Mouse (Mus musculus) stomach, postnatal 0 days (tissue): ENCODE results near the gene Trpm3. TPM values are rescaled to one million over a fixed set of nuclear protein-coding genes. Genes with fewer than 3 reads are reported as not detected.

Experiments
- ATAC-seq: fragments of 200-750 bp; cut with Nextera tagmentation; 2 replicates; pipeline ENCODE4 v1.8.0; 2017; ENCODE audit not compliant: low FRiP score, low TSS enrichment
- DNase-seq: peaks from one replicate; pipeline ENCODE4 v3.0.0-alpha.2; 2016; ENCODE audit warnings: low spot score
- H3K27ac ChIP-seq: fragments of 300-500 bp; sonication (generic); replicated peaks from 2 replicates; pipeline ENCODE4 v1.5.1; 2014; ENCODE audit warnings: mild to moderate bottlenecking, control low read depth
- H3K27me3 ChIP-seq: fragments of 300-500 bp; sonication (generic); 2 replicates; pipeline ENCODE4 v1.6.1; 2014; ENCODE audit warnings: low read length; ENCODE audit not compliant: control insufficient read depth, insufficient read depth
- H3K36me3 ChIP-seq: fragments of 300-500 bp; sonication (generic); 2 replicates; pipeline ENCODE4 v1.6.1; 2014; ENCODE audit warnings: low read length, mixed read lengths; ENCODE audit not compliant: control insufficient read depth, insufficient read depth
- H3K4me1 ChIP-seq: fragments of 300-500 bp; sonication (generic); replicated peaks from 2 replicates; pipeline ENCODE4 v1.6.1; 2014; ENCODE audit warnings: antibody characterized with exemption; ENCODE audit not compliant: control insufficient read depth, insufficient read depth
- H3K4me2 ChIP-seq: fragments of 300-500 bp; sonication (generic); replicated peaks from 2 replicates; pipeline ENCODE4 v1.6.1; 2014; ENCODE audit warnings: low read depth, mild to moderate bottlenecking, control low read depth, moderate library complexity
- H3K4me3 ChIP-seq: fragments of 300-500 bp; sonication (generic); 2 replicates; pipeline ENCODE4 v1.5.1; 2014; ENCODE audit warnings: low read depth, low read length, control low read depth
- H3K9ac ChIP-seq: fragments of 300-500 bp; sonication (generic); 2 replicates; pipeline ENCODE4 v1.6.1; 2014; ENCODE audit warnings: mild to moderate bottlenecking, low read length, control low read depth, mixed read lengths
- H3K9me3 ChIP-seq: fragments of 300-500 bp; sonication (generic); 2 replicates; pipeline ENCODE4 v1.6.1; 2016; ENCODE audit warnings: low read length; ENCODE audit not compliant: control insufficient read depth
- CTCF ChIP-seq: IDR thresholded peaks from 2 replicates; pipeline ENCODE4 v1.5.1; 2016; ENCODE audit warnings: antibody characterized with exemption, low read depth, mild to moderate bottlenecking, moderate library complexity
- EP300 ChIP-seq: optimal IDR thresholded peaks from 2 replicates; pipeline ENCODE3; 2016; ENCODE audit warnings: antibody characterized with exemption
- whole genome bisulfite sequencing: fragments of 180-500 bp; shearing (Covaris S2); extraction: QIAGEN DNeasy Blood & Tissue Kit; methylation state at CpG from one replicate; pipeline ENCODE4 v1.1.7; 2014; 5-methylcytosine and 5-hydroxymethylcytosine counted together
- polyA plus RNA-seq: library from polyadenylated mRNA; unstranded; fragments of >200 nt; fragmentation: Nextera tagmentation; extraction: Ambion mirVana; gene quantifications from 2 replicates; pipeline ENCODE4 v1.2.1, GENCODE M21; 2015

Gene Trpm3
- polyA plus RNA-seq, 1 experiment from 2014 or later = 0.33 TPM

DNA sequence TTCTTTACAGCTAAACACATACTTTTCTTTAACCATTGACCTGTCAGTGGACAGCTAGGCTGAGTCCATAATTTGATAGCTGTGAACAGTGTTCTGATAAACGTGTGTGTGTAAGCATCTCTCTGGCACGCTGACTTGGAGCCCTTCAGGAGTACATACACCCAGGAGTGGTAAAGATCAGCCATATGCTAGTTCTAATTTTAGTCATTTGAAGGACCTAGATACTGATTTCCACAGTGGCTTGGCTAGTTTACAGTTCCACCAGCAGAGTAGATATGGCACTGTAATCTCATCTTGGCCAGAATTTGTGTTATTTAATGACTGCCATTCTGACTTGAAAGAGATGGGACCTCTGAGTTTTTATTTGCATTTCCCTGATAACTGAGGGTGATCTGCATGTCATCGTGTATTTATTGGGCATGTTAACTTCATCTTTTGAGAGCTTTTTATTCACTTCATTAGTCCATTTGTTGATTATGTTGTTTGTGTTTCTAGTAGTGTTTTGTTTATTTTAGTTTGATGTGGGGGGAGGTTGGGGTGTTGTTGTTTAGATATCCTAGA, 499.6 kb downstream of the Trpm3 start:
- no peak overlapping the region for H3K9ac ChIP-seq
- H3K4me2 ChIP-seq = no peak overlapping the region
- H3K9me3 ChIP-seq = no peaks in the 10 kb centered on the region
- H3K4me1 ChIP-seq = no peaks in the 10 kb centered on the region
- DNase-seq (no peak), ATAC-seq (no peak)
- WGBS = 65% methylated on average over 3 of the region's 3 CpGs
- H3K27me3 ChIP-seq = no peaks in the 10 kb centered on the region
- no peak overlapping the region for H3K27ac ChIP-seq
- H3K4me3 ChIP-seq = no peak overlapping the region
- no peaks in the 10 kb centered on the region for H3K36me3 ChIP-seq
- TF ChIP-seq CTCF = no peak
- no peak for TF ChIP-seq EP300

DNA sequence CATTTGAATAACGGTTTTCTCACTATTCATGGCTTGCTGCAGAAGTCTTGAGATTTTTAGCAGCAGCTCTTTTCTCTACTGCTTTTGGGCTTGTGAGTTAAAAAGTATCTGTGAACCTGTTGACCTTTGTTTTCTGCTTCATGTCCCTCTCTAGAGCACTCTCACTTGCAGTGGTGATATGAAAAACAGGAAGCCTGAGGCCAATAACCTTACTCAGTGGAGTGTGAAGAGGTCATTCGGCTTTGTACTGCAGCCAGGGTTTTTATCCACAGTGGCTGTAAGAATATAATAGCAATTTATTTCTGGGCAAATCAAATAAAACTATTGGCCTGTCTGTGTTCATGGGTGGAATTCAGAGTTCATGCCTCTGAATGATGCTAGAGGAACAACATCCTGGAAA, 503.3 kb downstream of the Trpm3 start:
- H3K9me3 ChIP-seq = no peaks in the 10 kb centered on the region
- DNase-seq (no peak), ATAC-seq (no peak)
- 76% methylated on average over 2 of the region's 2 CpGs for WGBS
- no peak overlapping the region for H3K27ac ChIP-seq
- H3K4me1 ChIP-seq = no peaks in the 10 kb centered on the region
- no peak for TF ChIP-seq CTCF
- TF ChIP-seq EP300 = no peak
- H3K27me3 ChIP-seq = no peaks in the 10 kb centered on the region
- no peak overlapping the region for H3K4me3 ChIP-seq
- no peak overlapping the region for H3K9ac ChIP-seq
- no peaks in the 10 kb centered on the region for H3K36me3 ChIP-seq
- H3K4me2 ChIP-seq = no peak overlapping the region

DNA sequence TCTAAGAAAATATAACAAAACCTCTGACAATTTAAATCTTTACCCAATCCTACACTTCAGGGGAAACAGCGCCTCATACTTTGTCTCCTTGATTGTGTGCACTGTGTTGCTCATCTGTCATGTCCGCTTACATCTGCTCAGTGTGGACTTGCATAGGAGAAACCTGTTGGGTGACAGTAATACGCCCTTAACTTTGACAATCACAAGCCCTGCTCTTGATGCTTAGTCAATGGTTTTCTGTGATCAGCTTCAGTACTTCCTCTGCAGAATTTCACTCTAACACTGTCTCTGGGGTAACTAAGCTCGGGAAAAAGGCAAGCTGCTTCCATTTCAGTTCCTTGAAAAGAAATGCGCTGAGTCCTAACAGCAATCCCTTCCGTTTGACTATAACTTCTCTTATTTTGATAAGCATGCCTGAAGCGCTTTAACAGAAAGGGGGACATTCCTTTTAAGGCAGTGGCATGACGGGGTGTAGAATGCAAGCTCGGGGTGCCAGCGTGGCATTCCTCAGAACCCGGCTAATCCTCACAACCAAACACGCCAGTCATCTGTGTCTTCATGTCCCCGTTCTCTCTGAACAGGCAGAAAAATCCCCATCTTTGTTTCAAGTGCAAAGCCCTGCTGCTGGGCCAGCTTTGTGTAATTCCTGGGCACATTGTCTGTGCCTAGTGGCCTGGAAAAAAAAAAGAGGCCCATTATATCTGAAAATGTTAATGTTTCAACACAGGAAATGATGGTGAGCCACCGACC, 517.8 kb downstream of the Trpm3 start:
- WGBS = 60% methylated on average over 14 of the region's 14 CpGs
- H3K27ac ChIP-seq = no peak overlapping the region
- ATAC-seq = no peak
- H3K4me3 ChIP-seq = no peak overlapping the region
- TF ChIP-seq EP300 (no peak), CTCF (no peak)
- H3K4me2 ChIP-seq = no peak overlapping the region
- no peak overlapping the region for H3K9ac ChIP-seq
- no peaks in the 10 kb centered on the region for H3K27me3 ChIP-seq
- H3K36me3 ChIP-seq = no peaks in the 10 kb centered on the region
- DNase-seq = no peak
- H3K9me3 ChIP-seq = no peaks in the 10 kb centered on the region
- H3K4me1 ChIP-seq = no peaks in the 10 kb centered on the region

DNA sequence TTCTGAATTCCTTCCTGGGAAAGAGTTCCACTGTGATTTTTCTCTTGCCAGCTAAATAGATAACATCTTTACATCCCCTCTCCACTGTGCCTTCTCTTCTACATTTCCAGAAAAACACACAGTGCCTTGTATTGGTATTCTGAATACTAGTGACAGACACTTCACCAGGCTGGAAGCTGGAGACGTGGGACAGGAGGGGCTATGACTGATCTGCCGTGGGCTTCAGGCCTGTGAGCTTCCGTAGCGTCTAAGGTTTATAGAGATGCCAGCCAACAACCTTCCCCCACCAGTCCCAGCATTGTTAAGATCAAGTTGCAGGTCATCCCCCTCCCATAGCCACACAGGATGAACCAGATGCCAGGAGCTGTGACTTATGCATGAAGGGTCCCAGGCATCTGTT, 518.4 kb downstream of the Trpm3 start:
- Histone ChIP-seq H3K27ac (no peak overlapping the region), H3K4me1 (no peaks in the 10 kb centered on the region), H3K4me2 (no peak overlapping the region), H3K36me3 (no peaks in the 10 kb centered on the region), H3K27me3 (no peaks in the 10 kb centered on the region), H3K9ac (no peak overlapping the region), H3K9me3 (no peaks in the 10 kb centered on the region), H3K4me3 (no peak overlapping the region)
- DNase-seq = no peak
- TF ChIP-seq CTCF = no peak
- no peak for TF ChIP-seq EP300
- ATAC-seq = no peak
- 65% methylated on average over 4 of the region's 4 CpGs for WGBS

DNA sequence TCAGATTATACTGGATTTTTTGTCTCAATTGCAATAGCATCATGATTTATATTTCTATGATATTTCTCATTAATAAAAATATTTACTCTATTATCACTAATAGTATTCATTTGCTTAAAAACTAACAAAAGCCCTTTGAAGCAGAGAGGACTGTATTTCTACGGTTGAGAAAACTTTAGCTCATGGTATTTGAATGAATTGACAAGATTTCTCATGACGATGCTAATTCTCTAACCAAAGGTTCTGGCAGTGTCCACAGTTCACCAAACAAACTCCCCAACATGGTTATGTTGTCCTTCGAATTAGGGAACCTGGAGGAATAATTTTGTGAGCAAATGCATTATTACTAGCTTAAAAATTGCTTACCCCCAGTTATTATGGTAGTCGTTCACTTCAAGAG, 526.6 kb downstream of the Trpm3 start:
- DNase-seq (no peak), ATAC-seq (no peak)
- Histone ChIP-seq H3K27me3 (no peaks in the 10 kb centered on the region), H3K27ac (no peak overlapping the region), H3K4me3 (no peak overlapping the region), H3K36me3 (no peaks in the 10 kb centered on the region), H3K9me3 (no peaks in the 10 kb centered on the region), H3K9ac (no peak overlapping the region), H3K4me1 (no peaks in the 10 kb centered on the region), H3K4me2 (no peak overlapping the region)
- no peak for TF ChIP-seq CTCF
- TF ChIP-seq EP300 = no peak
- WGBS = 75% methylated on average over 4 of the region's 4 CpGs

DNA sequence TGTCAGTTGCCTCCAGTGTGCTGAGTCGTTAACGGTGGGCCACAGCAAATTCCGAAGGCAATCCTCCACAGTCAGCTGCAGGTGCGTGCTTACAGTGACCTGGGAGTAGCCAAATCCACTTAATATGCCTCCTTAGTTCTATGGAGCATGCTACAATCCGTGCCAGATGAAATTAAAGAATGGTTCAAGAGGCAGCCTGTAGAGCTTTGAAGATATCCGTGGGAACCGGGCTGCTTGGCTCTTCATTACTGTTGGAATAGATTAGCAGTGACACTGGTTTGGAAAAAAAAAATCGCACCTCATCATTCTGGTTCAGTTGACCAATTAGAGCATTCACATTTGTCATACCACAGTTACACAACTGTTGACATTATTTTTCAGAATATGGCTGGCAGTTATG, 531.4 kb downstream of the Trpm3 start:
- Histone ChIP-seq H3K4me2 (no peak overlapping the region), H3K4me1 (no peaks in the 10 kb centered on the region), H3K27me3 (no peaks in the 10 kb centered on the region), H3K9me3 (no peaks in the 10 kb centered on the region), H3K4me3 (no peak overlapping the region), H3K36me3 (no peaks in the 10 kb centered on the region), H3K9ac (no peak overlapping the region), H3K27ac (no peak overlapping the region)
- no peak for ATAC-seq
- TF ChIP-seq CTCF = no peak
- TF ChIP-seq EP300 = no peak
- no peak for DNase-seq
- WGBS = 81% methylated on average over 8 of the region's 8 CpGs
